Mouse (Mus musculus) lung, embryonic 14.5 days (tissue): Measurements from ENCODE around the gene Phf11d. TPM values are rescaled to one million over a fixed set of nuclear protein-coding genes. Genes with fewer than 3 reads are reported as not detected.
A peak's percentile ranks its signal among the peaks of the same experiment; 100 is the strongest.
"Not testable (repeated sequence)": the region's sequence is repeated elsewhere in the genome, so short reads cannot be mapped to it uniquely, and the experiment has no call there.

ENCODE experiments used
- ATAC-seq: fragments of 200-750 bp; cut with Nextera tagmentation; 2 replicates; pipeline ENCODE4 v1.8.0; 2017; ENCODE audit warnings: mild to moderate bottlenecking, moderate TSS enrichment, moderate library complexity; ENCODE audit not compliant: insufficient read depth
- DNase-seq: peaks from one replicate; pipeline ENCODE4 v3.0.0-alpha.2; 2015
- H3K27ac ChIP-seq: fragments of 300-500 bp; sonication (generic); 2 replicates; pipeline ENCODE4 v1.5.1; 2014; ENCODE audit warnings: low read depth, mild to moderate bottlenecking, moderate library complexity
- H3K27me3 ChIP-seq: fragments of 300-500 bp; sonication (generic); 2 replicates; pipeline ENCODE4 v1.6.1; 2014; ENCODE audit warnings: low read length, control low read depth; ENCODE audit not compliant: insufficient read depth
- H3K36me3 ChIP-seq: fragments of 300-500 bp; sonication (generic); 2 replicates; pipeline ENCODE4 v1.6.1; 2014; ENCODE audit warnings: control low read depth; ENCODE audit not compliant: insufficient read depth
- H3K4me1 ChIP-seq: fragments of 300-500 bp; sonication (generic); 2 replicates; pipeline ENCODE4 v1.6.1; 2014; ENCODE audit warnings: antibody characterized with exemption, control low read depth; ENCODE audit not compliant: insufficient read depth
- H3K4me2 ChIP-seq: fragments of 300-500 bp; sonication (generic); 2 replicates; pipeline ENCODE4 v1.6.1; 2014; ENCODE audit warnings: mild to moderate bottlenecking
- H3K4me3 ChIP-seq: fragments of 300-500 bp; sonication (generic); 2 replicates; pipeline ENCODE4 v1.5.1; 2014; ENCODE audit warnings: low read depth, low read length
- H3K9ac ChIP-seq: fragments of 300-500 bp; sonication (generic); 2 replicates; pipeline ENCODE4 v1.6.1; 2014
- H3K9me3 ChIP-seq: fragments of 300-500 bp; sonication (generic); 2 replicates; pipeline ENCODE4 v1.6.1; 2016; ENCODE audit warnings: low read depth, low read length, control low read depth
- CTCF ChIP-seq: IDR thresholded peaks from 2 replicates; pipeline ENCODE4 v1.5.1; 2016; ENCODE audit warnings: antibody characterized with exemption, low read depth
- WGBS: fragments of 180-500 bp; shearing (Covaris S2); extraction: QIAGEN DNeasy Blood & Tissue Kit; methylation state at CpG from one replicate; pipeline ENCODE4 v1.1.7; 2014; 5-methylcytosine and 5-hydroxymethylcytosine counted together
- polyA plus RNA-seq: library from polyadenylated mRNA; unstranded; fragments of >200 nt; fragmentation: Nextera tagmentation; extraction: Ambion mirVana; gene quantifications from 2 replicates; pipeline ENCODE4 v1.2.1, GENCODE M21; 2014

The Phf11d gene
- polyA plus RNA-seq, 1 experiment from 2014 or later: 1.0 TPM

GRCm38 (mm10) chr14:59366386-59367105 lies 1.3 kb upstream of the Phf11d start:
- ATAC-seq: no peak

GRCm38 (mm10) chr14:59341189-59341588 lies 24.1 kb downstream of the Phf11d start, which contains the start of gene Phf11b:
Gene Phf11b (minus strand): TSS chr14:59341351.
- H3K4me3 ChIP-seq, H3K4me2 ChIP-seq, ATAC-seq, DNase-seq, H3K27ac ChIP-seq, H3K36me3 ChIP-seq, H3K9me3 ChIP-seq, H3K4me1 ChIP-seq, H3K9ac ChIP-seq, H3K27me3 ChIP-seq: not testable (repeated sequence)
- 58% methylated on average over 1 of the region's 1 CpGs for WGBS

More at GRCm38 (mm10) chr14:59366386-59367105, 1.3 kb upstream of the Phf11d start:
- no peak overlapping the region for H3K9ac ChIP-seq
- no peak overlapping the region for H3K4me3 ChIP-seq
- H3K36me3 ChIP-seq: no peaks in the 10 kb centered on the region
- H3K9me3 ChIP-seq: 0 out of 2 replicates have a peak, but pooled peaks cover 3% of the 10 kb centered on the region
- H3K4me2 ChIP-seq: no peak overlapping the region
- H3K27ac ChIP-seq: no peak overlapping the region
- H3K27me3 ChIP-seq: no peaks in the 10 kb centered on the region
- no peak for TF ChIP-seq CTCF
- WGBS: 71% methylated on average over 8 of the region's 8 CpGs
- DNase-seq: no peak
- H3K4me1 ChIP-seq: no peaks in the 10 kb centered on the region

GRCm38 (mm10) chr14:59339541-59339940 lies 25.7 kb downstream of the Phf11d start:
- Histone ChIP-seq H3K4me1 (no peaks in the 10 kb centered on the region), H3K9ac (no peak overlapping the region), H3K4me3 (no peak overlapping the region), H3K36me3 (no peaks in the 10 kb centered on the region), H3K4me2 (no peak overlapping the region), H3K27ac (no peak overlapping the region), H3K9me3 (no peaks in the 10 kb centered on the region), H3K27me3 (no peaks in the 10 kb centered on the region)
- ATAC-seq: no peak
- no peak for TF ChIP-seq CTCF
- WGBS: 67% methylated on average over 1 of the region's 1 CpGs
- no peak for DNase-seq

DNA sequence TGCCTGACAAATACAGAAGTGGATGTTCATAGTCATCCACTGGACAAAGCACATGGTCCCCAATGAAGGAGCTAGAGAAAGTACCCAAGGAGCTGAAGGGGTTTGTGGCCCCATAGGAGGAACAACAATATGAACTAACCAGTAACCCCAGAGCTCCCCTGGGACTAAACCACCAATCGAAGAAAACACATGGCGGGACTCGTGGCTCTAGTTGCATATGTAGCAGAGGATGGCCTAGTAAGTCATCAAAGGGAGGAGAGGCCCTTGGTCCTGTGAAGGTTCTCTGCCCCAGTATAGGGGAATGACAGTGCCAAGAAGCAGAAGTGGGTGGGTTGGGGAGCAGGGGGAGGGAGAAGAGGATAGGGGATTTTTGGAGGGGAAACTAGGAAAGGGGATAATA lies 29.2 kb downstream of the Phf11d start:
- not testable (repeated sequence) for H3K9me3 ChIP-seq, H3K36me3 ChIP-seq, H3K27ac ChIP-seq, H3K27me3 ChIP-seq, DNase-seq, H3K9ac ChIP-seq, H3K4me1 ChIP-seq, H3K4me2 ChIP-seq, H3K4me3 ChIP-seq, ATAC-seq
- 85% methylated on average over 3 of the region's 3 CpGs for WGBS

GRCm38 (mm10) chr14:59330499-59330898 lies 34.8 kb downstream of the Phf11d start:
- peak; percentile 52 for DNase-seq
- H3K9ac ChIP-seq, H3K4me2 ChIP-seq, H3K27me3 ChIP-seq, H3K4me1 ChIP-seq, H3K27ac ChIP-seq, H3K9me3 ChIP-seq, ATAC-seq, H3K36me3 ChIP-seq, H3K4me3 ChIP-seq: not testable (repeated sequence)
- TF ChIP-seq CTCF: peak; percentile 54
- 26% methylated on average over 3 of the region's 3 CpGs for WGBS

DNA sequence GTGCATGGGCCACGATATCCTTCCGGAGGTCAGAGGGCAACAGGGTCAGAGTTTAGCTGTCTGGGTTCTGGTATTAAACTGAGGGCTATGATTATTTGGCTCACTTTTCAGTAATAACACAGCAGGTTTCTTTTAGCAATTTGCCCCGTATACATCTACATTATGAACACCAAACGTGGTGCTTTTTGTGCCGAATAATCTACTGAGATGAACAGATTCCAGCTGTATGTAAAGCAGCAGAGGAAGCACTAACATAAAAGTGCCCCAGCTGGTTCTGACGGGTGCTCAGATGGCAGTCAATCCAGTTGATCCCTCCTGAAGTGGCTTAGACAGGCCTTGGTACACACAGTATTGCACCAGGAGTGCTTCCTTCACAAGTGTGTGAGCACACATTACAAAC lies 45.3 kb downstream of the Phf11d start:
- H3K9me3 ChIP-seq, H3K36me3 ChIP-seq, H3K27me3 ChIP-seq, H3K4me2 ChIP-seq, H3K9ac ChIP-seq, ATAC-seq, H3K4me1 ChIP-seq, H3K4me3 ChIP-seq, H3K27ac ChIP-seq: not testable (repeated sequence)
- peak; percentile 3 for DNase-seq
- WGBS: 68% methylated on average over 6 of the region's 6 CpGs

- not testable (repeated sequence) for ATAC-seq, H3K9ac ChIP-seq, H3K4me1 ChIP-seq, H3K36me3 ChIP-seq, H3K27ac ChIP-seq, H3K27me3 ChIP-seq, DNase-seq, H3K4me2 ChIP-seq, H3K9me3 ChIP-seq, H3K4me3 ChIP-seq
- WGBS: 89% methylated on average over 3 of the region's 3 CpGs
Measured at GRCm38 (mm10) chr14:59319036-59319435, 46.2 kb downstream of the Phf11d start.

Other genes starting within 250 kb of the Phf11d start
- not detected in 2 replicates for gene 1700129C05Rik, start 222.6 kb downstream of the Phf11d start, polyA plus RNA-seq
- gene Gm5142, start 186.7 kb downstream of the Phf11d start, polyA plus RNA-seq: not detected in 2 replicates
- gene Rcbtb1, start 164.3 kb downstream of the Phf11d start, polyA plus RNA-seq: 69.3 and 84.5 TPM in 2 replicates
- 0.22 TPM in 1 of 2 replicates, not detected in the other for gene Gm6904, start 105.3 kb downstream of the Phf11d start, polyA plus RNA-seq
- gene Phf11a, start 67.9 kb downstream of the Phf11d start, polyA plus RNA-seq: 0.27 TPM in 1 of 2 replicates, not detected in the other
- 0.53 and 0.84 TPM in 2 replicates for gene Phf11b, start 24.1 kb downstream of the Phf11d start, polyA plus RNA-seq
- gene Phf11c, start 29.9 kb upstream of the Phf11d start, polyA plus RNA-seq: 1.1 TPM in 2 replicates
- gene Setdb2, start 75.4 kb upstream of the Phf11d start, polyA plus RNA-seq: 14.1 and 14.9 TPM in 2 replicates
- 44.6 and 44.8 TPM in 2 replicates for gene Cab39l, start 75.5 kb upstream of the Phf11d start, polyA plus RNA-seq
- 32.5 and 36.2 TPM in 2 replicates for gene Cdadc1, start 232.5 kb upstream of the Phf11d start, polyA plus RNA-seq